Mouse (Mus musculus) midbrain, embryonic 11.5 days (tissue): ENCODE data around the gene Kcnmb2. TPM values are rescaled to one million over a fixed set of nuclear protein-coding genes. Genes with fewer than 3 reads are reported as not detected.

ENCODE experiments used
- ATAC-seq: fragments of 200-750 bp; cut with Nextera tagmentation; 2 replicates; pipeline ENCODE4 v1.8.0; 2017; ENCODE audit warnings: moderate TSS enrichment, moderate library complexity; ENCODE audit not compliant: low FRiP score
- DNase-seq: peaks from one replicate; pipeline ENCODE4 v3.0.0; 2015; ENCODE audit warnings: low spot score; ENCODE audit errors: missing footprints
- H3K27ac ChIP-seq: fragments of 300-500 bp; sonication (generic); 2 replicates; pipeline ENCODE4 v1.5.1; 2014; ENCODE audit warnings: low read depth, low read length
- H3K27me3 ChIP-seq: fragments of 300-500 bp; sonication (generic); 2 replicates; pipeline ENCODE4 v1.6.1; 2014; ENCODE audit warnings: mild to moderate bottlenecking, low read length, moderate library complexity, mixed read lengths; ENCODE audit not compliant: control insufficient read depth, insufficient read depth
- H3K36me3 ChIP-seq: fragments of 300-500 bp; sonication (generic); 2 replicates; pipeline ENCODE4 v1.6.1; 2014; ENCODE audit warnings: mild to moderate bottlenecking, low read length, moderate library complexity, mixed read lengths; ENCODE audit not compliant: control insufficient read depth, insufficient read depth
- H3K4me1 ChIP-seq: fragments of 300-500 bp; sonication (generic); 2 replicates; pipeline ENCODE4 v1.6.1; 2014; ENCODE audit warnings: low read length; ENCODE audit not compliant: control insufficient read depth, insufficient read depth
- H3K4me2 ChIP-seq: fragments of 300-500 bp; sonication (generic); 2 replicates; pipeline ENCODE4 v1.6.1; 2014; ENCODE audit warnings: mild to moderate bottlenecking, moderate library complexity
- H3K4me3 ChIP-seq: fragments of 300-500 bp; sonication (generic); 2 replicates; pipeline ENCODE4 v1.5.1; 2014; ENCODE audit warnings: low read depth, low read length
- H3K9ac ChIP-seq: fragments of 300-500 bp; sonication (generic); 2 replicates; pipeline ENCODE4 v1.6.1; 2014; ENCODE audit warnings: low read length
- H3K9me3 ChIP-seq: fragments of 300-500 bp; sonication (generic); 2 replicates; pipeline ENCODE4 v1.6.1; 2016; ENCODE audit warnings: low read length; ENCODE audit not compliant: control insufficient read depth
- WGBS: fragments of 180-500 bp; shearing (Covaris S2); extraction: QIAGEN DNeasy Blood & Tissue Kit; methylation state at CpG from one replicate; pipeline ENCODE4 v1.1.7; 2014; 5-methylcytosine and 5-hydroxymethylcytosine counted together
- polyA plus RNA-seq: library from polyadenylated mRNA; unstranded; fragments of >200 nt; fragmentation: Nextera tagmentation; extraction: Ambion mirVana; gene quantifications from 2 replicates; pipeline ENCODE4 v1.2.1, GENCODE M21; 2014

Gene Kcnmb2
- 2.1 and 2.5 TPM in 2 replicates for polyA plus RNA-seq

GRCm38 (mm10) chr3:31902504-31903330 is at the start of gene Kcnmb2:
TSS of gene Kcnmb2 (plus strand) at chr3:31902507.
- DNase-seq (peak; percentile 93), ATAC-seq (peak; percentile 61)
- Histone ChIP-seq H3K27me3 (peaks cover 5% of the 10 kb centered on the region; the same call in 1 of the 2 replicates), H3K36me3 (no peaks in the 10 kb centered on the region), H3K4me3 (peak within 1 kb of the TSS; percentile 31), H3K4me2 (peak within 1 kb of the TSS; percentile 66), H3K9ac (peak within 1 kb of the TSS; percentile 61), H3K27ac (no peak within 1 kb of the TSS), H3K4me1 (peaks cover 20% of the 10 kb centered on the region), H3K9me3 (no peaks in the 10 kb centered on the region)
- under 1% methylated on average over 22 of the region's 22 CpGs for WGBS

- no peak for ATAC-seq
- no peak overlapping the region for H3K4me3 ChIP-seq
- H3K27me3 ChIP-seq: no peaks in the 10 kb centered on the region
- no peaks in the 10 kb centered on the region for H3K9me3 ChIP-seq
- no peak overlapping the region for H3K27ac ChIP-seq
- 58% methylated on average over 5 of the region's 5 CpGs for WGBS
- H3K9ac ChIP-seq: no peak overlapping the region
- no peaks in the 10 kb centered on the region for H3K36me3 ChIP-seq
- H3K4me2 ChIP-seq: no peak overlapping the region
- H3K4me1 ChIP-seq: no peaks in the 10 kb centered on the region
- DNase-seq: no peak
These were observed 38.8 kb upstream of the Kcnmb2 start for GRCm38 (mm10) chr3:31863522-31863921.

DNA sequence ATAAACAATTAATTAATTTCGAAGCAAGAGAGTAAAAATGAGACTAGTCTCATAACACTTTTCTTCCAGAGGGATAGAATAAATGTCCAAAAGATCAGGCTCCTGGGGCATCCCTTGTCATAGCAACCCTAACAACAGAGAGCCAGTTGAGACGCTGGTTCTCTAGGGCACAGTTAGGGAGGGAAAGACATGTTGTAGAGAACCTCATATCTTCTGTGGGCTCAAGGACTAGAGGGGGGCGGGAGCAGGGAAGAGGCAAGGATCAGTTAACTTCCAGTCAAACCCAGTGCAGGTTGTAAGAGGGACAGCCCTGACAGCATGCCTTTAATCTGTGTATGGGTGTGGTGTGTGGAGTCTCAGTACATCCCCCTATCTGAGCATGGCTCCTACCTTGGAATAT is 38.2 kb upstream of the Kcnmb2 start:
- Histone ChIP-seq H3K4me3 (no peak overlapping the region), H3K9me3 (no peaks in the 10 kb centered on the region), H3K27ac (no peak overlapping the region), H3K36me3 (no peaks in the 10 kb centered on the region), H3K27me3 (no peaks in the 10 kb centered on the region), H3K4me2 (no peak overlapping the region), H3K9ac (no peak overlapping the region), H3K4me1 (no peaks in the 10 kb centered on the region)
- no peak for ATAC-seq
- no peak for DNase-seq
- 82% methylated on average over 3 of the region's 3 CpGs for WGBS

DNA sequence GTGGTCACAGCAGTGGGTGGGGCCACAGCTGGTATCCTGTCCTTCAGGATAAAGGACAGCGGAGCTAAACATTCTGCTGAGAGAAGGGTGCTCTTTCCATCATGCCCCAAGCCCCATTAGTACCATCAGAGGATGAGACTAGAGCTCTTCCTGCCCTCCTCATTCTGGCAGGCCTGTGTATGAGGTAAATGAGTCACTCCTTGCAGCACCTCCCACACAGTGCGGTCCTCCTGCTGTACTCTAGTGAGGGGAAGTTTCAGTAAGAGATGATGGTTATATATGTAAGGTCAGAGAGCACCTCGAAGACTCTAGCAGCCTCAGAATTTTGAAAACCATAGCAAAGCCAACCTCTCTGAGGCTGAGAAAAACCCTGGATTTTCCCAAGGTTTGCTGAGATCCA is 30.8 kb upstream of the Kcnmb2 start:
- Histone ChIP-seq H3K9ac (no peak overlapping the region), H3K4me2 (no peak overlapping the region), H3K4me1 (no peaks in the 10 kb centered on the region), H3K36me3 (no peaks in the 10 kb centered on the region), H3K27ac (no peak overlapping the region), H3K9me3 (no peaks in the 10 kb centered on the region), H3K4me3 (no peak overlapping the region), H3K27me3 (no peaks in the 10 kb centered on the region)
- 91% methylated on average over 3 of the region's 3 CpGs for WGBS
- ATAC-seq (no peak), DNase-seq (no peak)

DNA sequence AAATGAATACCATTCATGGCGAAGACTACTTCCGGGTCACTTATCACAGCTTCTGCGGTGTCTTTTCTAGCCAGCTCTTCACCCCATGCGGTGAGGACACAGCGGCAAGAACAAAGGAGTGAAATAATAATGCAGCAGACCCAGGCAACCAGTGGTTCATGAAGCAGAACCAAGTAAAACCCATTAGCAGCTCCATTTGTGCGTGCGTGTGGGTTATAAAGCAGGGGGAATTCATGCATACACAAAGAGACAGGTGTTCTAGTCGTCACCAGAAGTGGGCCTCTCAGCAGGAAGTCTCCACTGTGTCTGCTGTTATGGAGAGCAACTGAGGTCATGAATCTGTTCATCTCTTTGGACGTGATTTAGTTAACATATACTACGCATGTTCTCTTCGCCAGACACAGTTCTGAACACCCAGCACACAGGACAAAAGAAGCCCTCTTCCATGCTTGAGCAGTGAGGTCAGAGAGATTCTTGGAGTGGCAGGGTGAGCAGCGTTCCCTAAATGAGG is 19.6 kb upstream of the Kcnmb2 start:
- DNase-seq: no peak
- no peak overlapping the region for H3K4me2 ChIP-seq

GRCm38 (mm10) chr3:31892653-31893052 is 9.7 kb upstream of the Kcnmb2 start:
- Histone ChIP-seq H3K27ac (no peak overlapping the region), H3K9ac (no peak overlapping the region), H3K36me3 (no peaks in the 10 kb centered on the region), H3K4me1 (no peaks in the 10 kb centered on the region), H3K27me3 (no peaks in the 10 kb centered on the region), H3K9me3 (no peaks in the 10 kb centered on the region), H3K4me2 (no peak overlapping the region), H3K4me3 (no peak overlapping the region)
- ATAC-seq (no peak), DNase-seq (no peak)
- 57% methylated on average over 2 of the region's 2 CpGs for WGBS

More for the DNA sequence above, 19.6 kb upstream of the Kcnmb2 start:
- 30% methylated on average over 12 of the region's 12 CpGs for WGBS
- Histone ChIP-seq H3K27ac (no peak overlapping the region), H3K36me3 (no peaks in the 10 kb centered on the region), H3K4me3 (no peak overlapping the region), H3K27me3 (no peaks in the 10 kb centered on the region), H3K9ac (no peak overlapping the region), H3K9me3 (no peaks in the 10 kb centered on the region; the same call in 1 of the 2 replicates), H3K4me1 (0 out of 2 replicates have a peak, but pooled peaks cover 3% of the 10 kb centered on the region)
- ATAC-seq: peak; percentile 61

DNA sequence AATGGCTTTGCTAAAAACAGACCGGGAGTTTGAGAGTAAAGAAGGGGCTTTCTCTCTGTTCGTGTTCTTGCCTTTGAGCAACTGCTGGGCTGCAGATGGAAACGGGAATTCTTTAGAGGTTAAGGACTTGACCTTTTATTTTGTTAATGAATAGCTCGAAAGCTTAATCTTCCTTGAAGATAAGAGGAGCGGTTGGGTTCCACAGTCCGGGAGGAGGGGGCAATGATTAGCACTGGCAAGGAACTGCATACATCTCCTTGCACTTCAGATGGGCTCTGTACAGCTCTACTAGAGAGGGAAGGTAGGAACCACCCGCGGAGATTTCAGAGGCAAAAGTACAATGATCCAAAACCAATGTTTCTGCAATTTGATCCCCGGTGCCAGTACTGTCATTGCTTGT is 1.2 kb downstream of the Kcnmb2 start:
- Histone ChIP-seq H3K4me2 (peak overlapping the region; percentile 66), H3K9me3 (no peaks in the 10 kb centered on the region), H3K9ac (no peak overlapping the region; the same call in 1 of the 2 replicates), H3K4me3 (peak overlapping the region; percentile 31), H3K27me3 (peaks cover 5% of the 10 kb centered on the region; the same call in 1 of the 2 replicates), H3K27ac (no peak overlapping the region), H3K4me1 (peaks cover 20% of the 10 kb centered on the region), H3K36me3 (no peaks in the 10 kb centered on the region)
- under 1% methylated on average over 9 of the region's 9 CpGs for WGBS
- peak; percentile 90 for DNase-seq
- peak; percentile 61 for ATAC-seq

- H3K4me3 ChIP-seq: no peak overlapping the region
- ATAC-seq (no peak), DNase-seq (peak; percentile 84)
These were observed 1.8 kb downstream of the Kcnmb2 start for GRCm38 (mm10) chr3:31904156-31904555.

GRCm38 (mm10) chr3:31911168-31911567 is 8.9 kb downstream of the Kcnmb2 start:
- WGBS: 82% methylated on average over 5 of the region's 5 CpGs

More at GRCm38 (mm10) chr3:31904156-31904555, 1.8 kb downstream of the Kcnmb2 start:
- peaks cover 5% of the 10 kb centered on the region; the same call in 1 of the 2 replicates for H3K27me3 ChIP-seq
- H3K4me2 ChIP-seq: no peak overlapping the region
- 29% methylated on average over 5 of the region's 5 CpGs for WGBS
- H3K9me3 ChIP-seq: no peaks in the 10 kb centered on the region
- no peak overlapping the region for H3K27ac ChIP-seq
- H3K4me1 ChIP-seq: peaks cover 20% of the 10 kb centered on the region
- H3K9ac ChIP-seq: no peak overlapping the region
- no peaks in the 10 kb centered on the region for H3K36me3 ChIP-seq

More at GRCm38 (mm10) chr3:31911168-31911567, 8.9 kb downstream of the Kcnmb2 start:
- ATAC-seq: no peak
- Histone ChIP-seq H3K27ac (no peak overlapping the region), H3K4me1 (no peaks in the 10 kb centered on the region), H3K36me3 (no peaks in the 10 kb centered on the region), H3K9ac (no peak overlapping the region), H3K9me3 (no peaks in the 10 kb centered on the region), H3K27me3 (no peaks in the 10 kb centered on the region; the same call in 1 of the 2 replicates), H3K4me3 (no peak overlapping the region), H3K4me2 (no peak overlapping the region)
- DNase-seq: no peak
